Mouse (Mus musculus): ENCODE results near the gene Spata17. TPM values are rescaled to one million over a fixed set of nuclear protein-coding genes. Genes with fewer than 3 reads are reported as not detected.

Spata17 gene
- 0.21 and 0.22 TPM in 2 replicates for polyA plus RNA-seq (2015; fragmentation: Nextera tagmentation; extraction: Ambion mirVana)

DNA sequence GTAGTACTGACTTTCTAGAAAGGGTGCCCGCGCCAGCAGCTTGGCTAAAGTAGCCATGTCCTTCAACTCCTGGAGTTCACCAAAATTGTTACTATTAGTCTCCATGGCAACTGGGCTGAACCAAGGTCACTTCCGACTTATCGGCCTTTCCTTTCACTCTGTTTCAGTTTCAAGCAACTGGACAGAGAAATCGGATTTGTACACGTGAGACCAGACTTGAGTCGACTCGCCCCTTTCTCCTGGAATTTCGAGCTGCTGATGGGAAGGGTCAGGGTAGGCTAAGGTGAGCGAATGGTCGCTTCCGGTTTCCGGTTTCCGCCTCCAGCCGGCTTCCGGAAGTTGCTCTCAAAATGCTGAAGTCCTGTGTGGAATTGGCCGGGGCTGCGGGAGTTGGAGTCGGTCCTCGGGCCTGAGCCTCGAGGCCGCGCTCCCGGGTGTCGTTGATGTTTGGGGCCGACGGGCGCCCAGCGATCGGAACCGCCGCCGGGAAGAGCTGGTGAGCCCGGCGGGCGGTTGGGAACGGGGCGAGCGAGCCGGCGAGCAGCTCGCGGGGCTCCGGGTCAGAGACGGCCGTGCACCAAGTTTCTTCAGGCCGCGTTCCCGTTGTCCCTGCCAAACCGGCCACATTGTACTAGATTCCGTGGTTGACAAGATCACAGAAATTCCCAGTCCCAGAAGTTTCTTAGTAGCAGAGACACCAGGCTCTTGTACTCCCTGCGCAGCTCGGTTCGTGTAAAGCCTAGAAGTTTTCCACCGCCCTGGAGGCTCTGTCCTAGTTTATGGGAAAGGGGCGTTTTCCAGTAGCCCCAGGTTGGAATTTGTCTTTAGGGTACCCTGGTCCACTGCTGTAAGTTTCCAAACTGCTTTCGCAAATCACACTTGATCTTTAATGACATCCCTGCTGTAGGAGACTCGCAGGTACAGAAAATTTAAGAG, at the start of gene Spata17, which contains the start of gene Gpatch2:
Gene Spata17 (minus strand): TSS at position 285 of the 936 bp plus-strand sequence.
Gene Gpatch2 (plus strand): TSS at position 328 of the 936 bp plus-strand sequence.

Other genes with a start within 250 kb of the Spata17 start
- 0.04 TPM in 1 of 2 replicates, not detected in the other for gene D1Pas1, start 248.0 kb downstream of the Spata17 start, polyA plus RNA-seq (2015; fragmentation: Nextera tagmentation; extraction: Ambion mirVana)
- 6.0 and 7.1 TPM in 2 replicates for gene Gpatch2, start within 50 bp of the Spata17 start, polyA plus RNA-seq (2015; fragmentation: Nextera tagmentation; extraction: Ambion mirVana)

Data from skeletal muscle tissue, postnatal 0 days (tissue).